Mouse (Mus musculus) kidney, adult 10 weeks (tissue): Measurements from ENCODE around the gene Tmem179b. TPM values are rescaled to one million over a fixed set of nuclear protein-coding genes. Genes with fewer than 3 reads are reported as not detected.

Experiments used
- polyA plus RNA-seq: library from polyadenylated mRNA; stranded (reverse); fragments of 350-450 nt; fragmentation: Illumina TruSeq; extraction: RNeasy Lipid Tissue Mini Kit (QIAGEN cat#74804); gene quantifications from one replicate; pipeline ENCODE4 v1.2.3, GENCODE M21; 2014; ENCODE audit warnings: low read depth, low replicate concordance

The Tmem179b gene
- polyA plus RNA-seq, 1 experiment from 2014 or later = 44.0 TPM

Other genes starting within 250 kb of the Tmem179b start
- 94.7 TPM for gene Slc22a8, start 183.2 kb downstream of the Tmem179b start, polyA plus RNA-seq
- gene Slc22a6, start 156.4 kb downstream of the Tmem179b start, polyA plus RNA-seq = 75.4 TPM
- gene Chrm1, start 110.7 kb downstream of the Tmem179b start, polyA plus RNA-seq = not detected
- gene Slc3a2, start 51.1 kb downstream of the Tmem179b start, polyA plus RNA-seq = 283 TPM
- gene Wdr74, start 38.6 kb downstream of the Tmem179b start, polyA plus RNA-seq = 6.9 TPM
- not detected for gene 1700092M07Rik, start 33.7 kb downstream of the Tmem179b start, polyA plus RNA-seq
- 39.9 TPM for gene Stx5a, start 33.1 kb downstream of the Tmem179b start, polyA plus RNA-seq
- gene Nxf1, start 17.4 kb downstream of the Tmem179b start, polyA plus RNA-seq = 50.7 TPM
- gene Tmem223, start 3.5 kb downstream of the Tmem179b start, polyA plus RNA-seq = 44.7 TPM
- 0.77 TPM for gene Taf6l, start 11.9 kb upstream of the Tmem179b start, polyA plus RNA-seq
- gene Polr2g, start 24.1 kb upstream of the Tmem179b start, polyA plus RNA-seq = 71.4 TPM
- 0.28 TPM for gene Zbtb3, start 28.1 kb upstream of the Tmem179b start, polyA plus RNA-seq
- gene Ttc9c, start 44.9 kb upstream of the Tmem179b start, polyA plus RNA-seq = 58.2 TPM
- gene Hnrnpul2, start 45.5 kb upstream of the Tmem179b start, polyA plus RNA-seq = 109 TPM
- gene AC129217.1, start 55.3 kb upstream of the Tmem179b start, polyA plus RNA-seq = not detected
- gene Bscl2, start 63.0 kb upstream of the Tmem179b start, polyA plus RNA-seq = 21.8 TPM
- gene Gng3, start 64.7 kb upstream of the Tmem179b start, polyA plus RNA-seq = not detected
- gene Lrrn4cl, start 76.3 kb upstream of the Tmem179b start, polyA plus RNA-seq = 0.69 TPM
- 17.7 TPM for gene Ubxn1, start 97.0 kb upstream of the Tmem179b start, polyA plus RNA-seq
- gene Uqcc3, start 106.5 kb upstream of the Tmem179b start, polyA plus RNA-seq = 6.6 TPM
- gene Lbhd1, start 109.3 kb upstream of the Tmem179b start, polyA plus RNA-seq = 56.4 TPM
- gene Gm49403, start 109.5 kb upstream of the Tmem179b start, polyA plus RNA-seq = not detected
- 17.3 TPM for gene 1810009A15Rik, start 114.4 kb upstream of the Tmem179b start, polyA plus RNA-seq
- not detected for gene Gm49416, start 114.5 kb upstream of the Tmem179b start, polyA plus RNA-seq
- gene Ints5, start 118.5 kb upstream of the Tmem179b start, polyA plus RNA-seq = 0.32 TPM
- 80.0 TPM for gene Ganab, start 123.6 kb upstream of the Tmem179b start, polyA plus RNA-seq
- gene B3gat3, start 145.9 kb upstream of the Tmem179b start, polyA plus RNA-seq = 5.2 TPM
- 0.40 TPM for gene Rom1, start 154.9 kb upstream of the Tmem179b start, polyA plus RNA-seq
- gene Eml3, start 155.1 kb upstream of the Tmem179b start, polyA plus RNA-seq = 2.1 TPM
- 47.2 TPM for gene Mta2, start 167.4 kb upstream of the Tmem179b start, polyA plus RNA-seq
- gene Tut1, start 179.4 kb upstream of the Tmem179b start, polyA plus RNA-seq = 2.3 TPM
- gene Eef1g, start 192.6 kb upstream of the Tmem179b start, polyA plus RNA-seq = 56.6 TPM
- gene Ahnak, start 214.8 kb upstream of the Tmem179b start, polyA plus RNA-seq = 25.5 TPM